Mouse (Mus musculus): ENCODE results near the gene Gm10591. TPM values are rescaled to one million over a fixed set of nuclear protein-coding genes. Genes with fewer than 3 reads are reported as not detected.
"Not testable (repeated sequence)": the region's sequence is repeated elsewhere in the genome, so short reads cannot be mapped to it uniquely, and the experiment has no call there.

The Gm10591 gene
- not detected in 2 replicates for total RNA-seq (2014; fragmentation: Nextera tagmentation)
- total RNA-seq (2017), result not detected in 2 replicates

GRCm38 (mm10) chr4:42611895-42612294 lies at the start of gene Gm10591:
Gene Gm10591, plus strand, starts transcription at chr4:42612195.
- not testable (repeated sequence) for ATAC-seq (replicated peaks; ENCODE audit: poor library complexity, severe bottlenecking)

GRCm38 (mm10) chr4:42629419-42629818 lies 17.4 kb downstream of the Gm10591 start, which contains the start of gene Gm2564:
Gene Gm2564, plus strand, starts transcription at chr4:42629719.
- not testable (repeated sequence) for ATAC-seq (replicated peaks; ENCODE audit: poor library complexity, severe bottlenecking)

DNA sequence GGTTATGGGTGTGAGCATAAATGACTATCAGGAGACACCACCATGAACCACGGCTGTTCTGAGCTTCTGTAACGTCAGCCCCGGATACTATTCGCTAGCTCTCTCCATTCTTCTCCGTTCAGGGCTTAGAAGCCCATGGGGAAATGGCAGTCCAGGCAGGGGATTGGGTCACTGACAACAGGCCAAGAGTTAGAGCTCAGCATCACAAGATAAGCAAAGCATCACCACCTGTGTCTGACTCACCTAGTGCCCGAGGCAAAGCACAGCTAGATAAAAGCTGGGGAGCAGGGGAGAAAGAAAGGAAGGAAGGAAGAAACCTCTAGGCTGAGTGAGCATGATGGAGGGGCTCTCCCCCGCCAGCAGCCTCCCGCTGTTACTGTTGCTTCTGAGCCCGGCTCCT lies 43.0 kb downstream of the Gm10591 start, which contains the start of gene Ccl27b:
Gene Ccl27b (plus strand): TSS at position 301 of the 400 bp plus-strand sequence.
- ATAC-seq (replicated peaks; ENCODE audit: poor library complexity, severe bottlenecking), result not testable (repeated sequence)

DNA sequence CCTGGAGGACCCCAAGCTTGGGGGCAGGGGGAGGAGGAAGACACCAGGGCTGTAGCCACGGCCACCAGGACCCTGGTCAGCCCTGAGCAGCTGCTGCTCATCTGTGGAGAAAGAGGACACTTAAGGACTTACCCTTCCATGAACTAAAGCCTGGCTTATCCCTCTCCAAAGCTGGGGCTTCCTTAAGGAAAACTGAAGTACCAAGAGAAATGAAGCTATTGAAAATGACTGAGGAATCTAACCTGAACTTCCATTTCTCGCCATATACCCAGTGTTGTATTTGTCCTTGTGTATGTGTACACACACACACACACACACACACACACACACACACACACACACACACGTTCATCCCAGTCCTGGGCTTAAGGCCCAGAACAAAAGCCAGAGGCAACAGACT lies 49.8 kb downstream of the Gm10591 start, which contains the start of gene Il11ra2:
Gene Il11ra2 (minus strand): TSS at position 101 of the 400 bp plus-strand sequence.
- not testable (repeated sequence) for ATAC-seq (replicated peaks; ENCODE audit: poor library complexity, severe bottlenecking)

Other genes with a start within 250 kb of the Gm10591 start
- gene Gm21586, start 172.8 kb upstream of the Gm10591 start, total RNA-seq (2014; fragmentation: Nextera tagmentation), result not detected in 2 replicates
- not detected in 2 replicates for gene Gm21586, start 172.8 kb upstream of the Gm10591 start, total RNA-seq (2017)
- 1.4 and 1.9 TPM in 2 replicates for gene Gm2163, start 145.4 kb upstream of the Gm10591 start, total RNA-seq (2014; fragmentation: Nextera tagmentation)
- 0.34 TPM in 1 of 2 replicates, not detected in the other for gene Gm2163, start 145.4 kb upstream of the Gm10591 start, total RNA-seq (2017)
- gene Fam205a2, start 84.0 kb upstream of the Gm10591 start, total RNA-seq (2014; fragmentation: Nextera tagmentation), result not detected in 2 replicates
- 0.05 TPM in 1 of 2 replicates, not detected in the other for gene Fam205a2, start 84.0 kb upstream of the Gm10591 start, total RNA-seq (2017)
- gene Gm2564, start 17.5 kb downstream of the Gm10591 start, total RNA-seq (2014; fragmentation: Nextera tagmentation), result not detected in 2 replicates
- gene Gm2564, start 17.5 kb downstream of the Gm10591 start, total RNA-seq (2017), result not detected in 2 replicates
- not detected in 2 replicates for gene Ccl27b, start 43.1 kb downstream of the Gm10591 start, total RNA-seq (2014; fragmentation: Nextera tagmentation)
- not detected in 2 replicates for gene Ccl27b, start 43.1 kb downstream of the Gm10591 start, total RNA-seq (2017)
- gene Il11ra2, start 49.7 kb downstream of the Gm10591 start, total RNA-seq (2014; fragmentation: Nextera tagmentation), result not detected in 2 replicates
- gene Il11ra2, start 49.7 kb downstream of the Gm10591 start, total RNA-seq (2017), result not detected in 2 replicates
- gene 4930578G10Rik, start 123.3 kb downstream of the Gm10591 start, total RNA-seq (2014; fragmentation: Nextera tagmentation), result not detected in 2 replicates
- not detected in 2 replicates for gene 4930578G10Rik, start 123.3 kb downstream of the Gm10591 start, total RNA-seq (2017)
- gene Ccl19, start 144.4 kb downstream of the Gm10591 start, total RNA-seq (2014; fragmentation: Nextera tagmentation), result not detected in 2 replicates
- gene Ccl19, start 144.4 kb downstream of the Gm10591 start, total RNA-seq (2017), result not detected in 2 replicates
- not detected in 2 replicates for gene Ccl21a, start 161.8 kb downstream of the Gm10591 start, total RNA-seq (2014; fragmentation: Nextera tagmentation)
- gene Ccl21a, start 161.8 kb downstream of the Gm10591 start, total RNA-seq (2017), result not detected in 2 replicates
- not detected in 2 replicates for gene Fam205a1, start 241.7 kb downstream of the Gm10591 start, total RNA-seq (2014; fragmentation: Nextera tagmentation)
- gene Fam205a1, start 241.7 kb downstream of the Gm10591 start, total RNA-seq (2017), result not detected in 2 replicates
- gene Gm12394, start 244.6 kb downstream of the Gm10591 start, total RNA-seq (2014; fragmentation: Nextera tagmentation), result not detected in 2 replicates
- gene Gm12394, start 244.6 kb downstream of the Gm10591 start, total RNA-seq (2017), result not detected in 2 replicates

Measured in granulocyte monocyte progenitor cell, adult 5-6 weeks (primary cell).